ENCODE assay signal across 23 mouse cellular contexts in the genomic region with DNA sequence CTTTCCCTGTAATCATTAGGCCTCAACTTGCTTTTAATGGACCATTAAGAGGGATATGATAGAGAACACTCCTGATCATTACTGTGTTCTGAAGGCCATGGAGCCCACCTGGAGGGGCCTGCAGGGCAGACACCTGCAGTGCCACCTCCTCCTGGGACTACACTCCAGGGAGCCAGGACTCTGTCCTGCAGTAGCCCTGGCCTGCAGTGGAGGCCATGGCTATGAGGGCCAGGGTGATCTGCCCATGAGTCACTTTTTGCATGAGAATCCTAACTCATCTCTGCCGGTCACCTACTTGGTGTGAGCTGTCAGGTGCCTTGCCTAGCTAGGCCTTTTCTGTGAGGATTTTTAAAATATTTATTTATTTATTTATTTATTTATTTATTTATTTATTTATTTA. TPM values are rescaled to one million over a fixed set of nuclear protein-coding genes. Genes with fewer than 3 reads are reported as not detected.
"Had no signal": no experiment of that assay in that cellular context is flagged by ENCODE, and none has a peak within 500 bp of the region (broad histone marks: within the 10 kb centered on the region; RNA-seq: fewer than 3 reads in every experiment).

No protein-coding gene starts in this region.

- DNase-seq: retina, postnatal 1 day; right cerebral cortex, adult 18-20 months; right cerebral cortex, postnatal 14 days; right cerebral cortex, postnatal 25 days; right cerebral cortex, postnatal 4 days; spleen, adult 18-20 months; thymus, adult 18-20 months; thymus, adult 2 months; thymus, postnatal 14 days; thymus, postnatal 25 days; thymus, postnatal 36 days; thymus, postnatal 4 days had no signal

RNA-seq across cellular contexts. Expression of gene Fgf15, which starts 17.9 kb away (rescaled TPM):
- total RNA-seq: neutrophil, adult 5-6 weeks had no signal
- polyA plus RNA-seq: spleen, adult 2 months; stomach, embryonic 14.5 days; stomach, embryonic 16.5 days; stomach, postnatal 0 days; testis, adult 2 months; urinary bladder, adult 2 months had no signal

RNA-seq across cellular contexts. Expression of gene Fgf4, which starts 31.2 kb away (rescaled TPM):
- polyA plus RNA-seq: neural tube, embryonic 14.5 days; neural tube, embryonic 15.5 days; small intestine, adult 2 months; spleen, adult 2 months; stomach, embryonic 14.5 days; stomach, embryonic 15.5 days; stomach, postnatal 0 days; testis, adult 2 months; urinary bladder, adult 2 months had no signal

RNA-seq across cellular contexts. Expression of gene Fgf3, which starts 40.5 kb away (rescaled TPM):
- polyA plus RNA-seq: stomach, embryonic 14.5 days; stomach, embryonic 15.5 days; stomach, embryonic 16.5 days; testis, adult 2 months; urinary bladder, adult 2 months had no signal
